Mouse (Mus musculus) neural tube, embryonic 15.5 days (tissue): ENCODE measurements at regions not wholly inside any gene's neighbourhood (a gene's known extent, or its start where the extent isn't known, plus 50 kb on each side); places are given as distances from the start of the nearest gene placed in this dataset.

ENCODE experiments used
- ATAC-seq: fragments of 200-750 bp; cut with Nextera tagmentation; 2 replicates; pipeline ENCODE4 v1.8.0; 2017; ENCODE audit warnings: mild to moderate bottlenecking, moderate TSS enrichment, moderate library complexity; ENCODE audit not compliant: low FRiP score
- H3K27ac ChIP-seq: fragments of 300-500 bp; sonication (generic); replicated peaks from 2 replicates; pipeline ENCODE4 v1.5.1; 2015; ENCODE audit warnings: mild to moderate bottlenecking, inconsistent platforms
- H3K27me3 ChIP-seq: fragments of 300-500 bp; sonication (generic); replicated peaks from 2 replicates; pipeline ENCODE4 v1.6.1; 2015; ENCODE audit warnings: inconsistent platforms
- H3K36me3 ChIP-seq: fragments of 300-500 bp; sonication (generic); 2 replicates; pipeline ENCODE4 v1.6.1; 2015; ENCODE audit warnings: inconsistent platforms
- H3K4me1 ChIP-seq: fragments of 300-500 bp; sonication (generic); 2 replicates; pipeline ENCODE4 v1.6.1; 2015; ENCODE audit warnings: inconsistent platforms
- H3K4me2 ChIP-seq: fragments of 300-500 bp; sonication (generic); 2 replicates; pipeline ENCODE4 v1.6.1; 2015; ENCODE audit warnings: inconsistent platforms, mild to moderate bottlenecking, moderate library complexity
- H3K4me3 ChIP-seq: fragments of 300-500 bp; sonication (generic); replicated peaks from 2 replicates; pipeline ENCODE4 v1.5.1; 2015; ENCODE audit warnings: mild to moderate bottlenecking, inconsistent platforms
- H3K9ac ChIP-seq: fragments of 300-500 bp; sonication (generic); replicated peaks from 2 replicates; pipeline ENCODE4 v1.6.1; 2015; ENCODE audit warnings: mild to moderate bottlenecking, inconsistent platforms
- H3K9me3 ChIP-seq: fragments of 300-500 bp; sonication (generic); replicated peaks from 2 replicates; pipeline ENCODE4 v1.6.1; 2016; ENCODE audit warnings: inconsistent platforms
- WGBS: fragments of 180-500 bp; shearing (Covaris S2); methylation state at CpG from one replicate; pipeline ENCODE4 v1.1.7; 2015; ENCODE audit warnings: mixed read lengths; 5-methylcytosine and 5-hydroxymethylcytosine counted together

GRCm38 (mm10) chr8:92771856-92772650 is 55.0 kb upstream of the Mmp2 start:
- Histone ChIP-seq H3K4me3 (no peak overlapping the region), H3K36me3 (no peaks in the 10 kb centered on the region), H3K27me3 (0 out of 2 replicates have a peak, but pooled peaks cover 3% of the 10 kb centered on the region), H3K27ac (no peak overlapping the region), H3K9me3 (no peaks in the 10 kb centered on the region), H3K4me2 (peak overlapping the region; percentile 15; the same call in 1 of the 2 replicates), H3K9ac (no peak overlapping the region), H3K4me1 (no peaks in the 10 kb centered on the region)
- no peak for ATAC-seq
- 65% methylated on average over 14 of the region's 14 CpGs for WGBS

- H3K9ac ChIP-seq = no peak overlapping the region
- H3K27me3 ChIP-seq = 0 out of 2 replicates have a peak, but pooled peaks cover 3% of the 10 kb centered on the region
- H3K4me1 ChIP-seq = no peaks in the 10 kb centered on the region; the same call in 1 of the 2 replicates
- H3K36me3 ChIP-seq = no peaks in the 10 kb centered on the region
- no peak overlapping the region for H3K4me3 ChIP-seq
- H3K4me2 ChIP-seq = no peak overlapping the region
- no peak for ATAC-seq
- 63% methylated on average over 10 of the region's 10 CpGs for WGBS
- no peaks in the 10 kb centered on the region for H3K9me3 ChIP-seq
- no peak overlapping the region for H3K27ac ChIP-seq
Observed at GRCm38 (mm10) chr8:92772826-92773225, 54.3 kb upstream of the Mmp2 start.

- no peak overlapping the region for H3K9ac ChIP-seq
- WGBS = 73% methylated on average over 4 of the region's 4 CpGs
- no peaks in the 10 kb centered on the region; the same call in 1 of the 2 replicates for H3K4me1 ChIP-seq
- no peaks in the 10 kb centered on the region for H3K36me3 ChIP-seq
- no peak overlapping the region for H3K4me3 ChIP-seq
- H3K9me3 ChIP-seq = no peaks in the 10 kb centered on the region
- ATAC-seq = no peak
- H3K4me2 ChIP-seq = no peak overlapping the region
- H3K27ac ChIP-seq = no peak overlapping the region
- 0 out of 2 replicates have a peak, but pooled peaks cover 3% of the 10 kb centered on the region for H3K27me3 ChIP-seq
Observed at GRCm38 (mm10) chr8:92775186-92775585, 51.9 kb upstream of the Mmp2 start.

GRCm38 (mm10) chr8:92777106-92777505 is 50.0 kb upstream of the Mmp2 start:
- Histone ChIP-seq H3K36me3 (no peaks in the 10 kb centered on the region), H3K9me3 (no peaks in the 10 kb centered on the region), H3K27me3 (0 out of 2 replicates have a peak, but pooled peaks cover 3% of the 10 kb centered on the region), H3K27ac (no peak overlapping the region), H3K4me3 (no peak overlapping the region), H3K4me2 (no peak overlapping the region), H3K4me1 (no peaks in the 10 kb centered on the region; the same call in 1 of the 2 replicates), H3K9ac (no peak overlapping the region)
- WGBS = 21% methylated on average over 5 of the region's 5 CpGs
- no peak for ATAC-seq
